Mouse (Mus musculus): Measurements from ENCODE around the gene Gpc6. TPM values are rescaled to one million over a fixed set of nuclear protein-coding genes. Genes with fewer than 3 reads are reported as not detected.

The Gpc6 gene
- total and polyA plus RNA-seq, 3 experiments: not detected

DNA sequence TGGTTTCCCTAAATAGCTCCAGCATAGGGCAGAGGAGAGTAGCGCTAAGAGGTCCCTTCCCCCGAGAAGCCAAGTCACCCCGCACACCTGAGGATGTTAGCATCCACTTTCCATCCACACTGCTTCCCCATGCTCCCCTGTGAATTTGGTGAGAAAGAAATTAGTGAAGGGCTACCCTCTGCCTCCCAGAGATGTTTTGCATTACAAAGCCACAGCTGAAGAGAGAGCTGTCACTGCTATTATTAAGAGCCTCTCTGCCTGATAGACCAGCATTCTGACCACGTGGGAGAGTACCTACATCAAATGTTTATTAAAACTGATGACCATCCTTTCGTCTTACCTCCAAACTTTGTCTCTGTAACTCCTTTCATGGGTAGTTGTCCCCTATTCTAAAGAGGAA, 981.2 kb downstream of the Gpc6 start:
- no peak overlapping the region for H3K27ac ChIP-seq (ENCODE audit: control insufficient read depth, low read depth, low read length)
- TF ChIP-seq USF1 (IDR thresholded peaks at IDR 0.05; ENCODE audit: low read depth, low read length): no peak
- DNase-seq (ENCODE audit: low read depth, low spot score): no peak
- no peak overlapping the region for H3K9ac ChIP-seq (ENCODE audit: control insufficient read depth, low read depth, low read length, poor library complexity, severe bottlenecking)
- no peaks in the 10 kb centered on the region for H3K36me3 ChIP-seq (ENCODE audit: control insufficient read depth in 1 of 2, insufficient read depth in 2 of 2, low read length in 2 of 2)
- no peak overlapping the region for H3K4me3 ChIP-seq (ENCODE audit: control insufficient read depth in 1 of 2, insufficient read depth in 1 of 2, low read depth in 2 of 2, low read length in 2 of 2)
- H3K9me3 ChIP-seq (replicated peaks; ENCODE audit: insufficient read depth, low read length): no peaks in the 10 kb centered on the region
- no peaks in the 10 kb centered on the region for H3K4me1 ChIP-seq (ENCODE audit: control insufficient read depth in 1 of 2, insufficient read depth in 2 of 2, low read length in 2 of 2)
- no peaks in the 10 kb centered on the region for H3K79me2 ChIP-seq (ENCODE audit: control insufficient read depth, insufficient read depth, low read length, poor library complexity)
- no peaks in the 10 kb centered on the region for H3K27me3 ChIP-seq (ENCODE audit: control insufficient read depth in 1 of 2, insufficient read depth in 2 of 2, low read length in 2 of 2)

DNA sequence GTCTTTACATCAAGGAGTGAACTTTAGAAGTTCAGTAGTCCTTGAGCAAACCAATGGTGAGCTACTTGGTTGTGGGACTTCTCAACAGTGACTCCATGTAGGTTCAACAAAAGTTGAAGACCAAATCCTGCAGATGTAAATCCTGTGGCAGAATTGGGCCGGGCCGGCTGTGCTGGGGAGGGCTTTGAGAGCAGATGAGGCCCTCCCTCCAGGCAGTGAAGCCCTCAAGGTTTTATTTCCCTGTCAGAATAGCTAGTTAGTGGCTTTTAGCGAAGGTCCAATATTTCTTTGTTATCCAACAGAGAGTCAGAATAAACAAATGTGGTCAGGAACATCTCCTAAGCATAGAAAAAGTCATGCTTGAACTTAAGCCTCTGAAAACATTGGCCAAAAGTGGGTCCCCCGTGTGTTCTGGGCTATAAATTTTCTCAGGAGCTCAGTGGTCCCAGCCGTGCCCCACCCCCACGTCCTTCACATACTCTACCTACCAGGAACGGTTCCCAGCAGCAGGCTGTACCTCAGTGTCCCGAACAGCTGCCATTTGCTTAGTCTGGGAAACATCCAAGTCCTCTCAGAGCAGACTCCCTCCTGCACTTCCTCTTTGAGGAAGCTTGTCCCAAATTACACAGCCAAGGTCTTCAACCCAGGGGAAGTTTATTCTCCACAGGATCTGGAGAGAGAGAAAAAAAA, 983.3 kb downstream of the Gpc6 start:
- Histone ChIP-seq H3K79me2 (ENCODE audit: control insufficient read depth, insufficient read depth, low read length, poor library complexity) (no peaks in the 10 kb centered on the region), H3K9ac (ENCODE audit: control insufficient read depth, low read depth, low read length, poor library complexity, severe bottlenecking) (no peak overlapping the region), H3K27ac (ENCODE audit: control insufficient read depth, low read depth, low read length) (no peak overlapping the region), H3K27me3 (ENCODE audit: control insufficient read depth in 1 of 2, insufficient read depth in 2 of 2, low read length in 2 of 2) (no peaks in the 10 kb centered on the region), H3K36me3 (ENCODE audit: control insufficient read depth in 1 of 2, insufficient read depth in 2 of 2, low read length in 2 of 2) (no peaks in the 10 kb centered on the region), H3K4me1 (ENCODE audit: control insufficient read depth in 1 of 2, insufficient read depth in 2 of 2, low read length in 2 of 2) (no peaks in the 10 kb centered on the region), H3K9me3 (replicated peaks; ENCODE audit: insufficient read depth, low read length) (no peaks in the 10 kb centered on the region), H3K4me3 (ENCODE audit: control insufficient read depth in 1 of 2, insufficient read depth in 1 of 2, low read depth in 2 of 2, low read length in 2 of 2) (no peak overlapping the region)
- DNase-seq (ENCODE audit: low read depth, low spot score): no peak
- TF ChIP-seq MAFK (IDR thresholded peaks at IDR 0.05; ENCODE audit: borderline replicate concordance, low read depth, low read length) (no peak), ZC3H11A (IDR thresholded peaks at IDR 0.05; ENCODE audit: low read depth, low read length) (no peak), POLR2AphosphoS2 (IDR thresholded peaks at IDR 0.05; ENCODE audit: low read length) (no peak), POLR2A (IDR thresholded peaks at IDR 0.05; ENCODE audit: control insufficient read depth in 1 of 2, insufficient read depth in 1 of 2, low read depth in 1 of 2, low read length in 2 of 2, poor library complexity in 1 of 2) (no peak), ZNF384 (IDR thresholded peaks at IDR 0.05; ENCODE audit: low read depth, low read length) (no peak), TBP (IDR thresholded peaks at IDR 0.05; ENCODE audit: low read depth, low read length) (no peak), POLR2AphosphoS5 (IDR thresholded peaks at IDR 0.05; ENCODE audit: borderline replicate concordance, low read depth, low read length) (no peak), USF1 (IDR thresholded peaks at IDR 0.05; ENCODE audit: low read depth, low read length) (no peak), RCOR1 (IDR thresholded peaks at IDR 0.05; ENCODE audit: low read depth, low read length) (no peak), MYC (IDR thresholded peaks at IDR 0.05; ENCODE audit: low read depth, low read length) (no peak), ZMIZ1 (IDR thresholded peaks at IDR 0.05; ENCODE audit: low read depth, low read length) (no peak), E2F4 (IDR thresholded peaks at IDR 0.05; ENCODE audit: borderline replicate concordance, low read depth, low read length) (no peak)

GRCm38 (mm10) chr14:117909046-117909445, 983.9 kb downstream of the Gpc6 start:
- Histone ChIP-seq H3K4me1 (ENCODE audit: control insufficient read depth in 1 of 2, insufficient read depth in 2 of 2, low read length in 2 of 2) (no peaks in the 10 kb centered on the region), H3K9ac (ENCODE audit: control insufficient read depth, low read depth, low read length, poor library complexity, severe bottlenecking) (no peak overlapping the region), H3K79me2 (ENCODE audit: control insufficient read depth, insufficient read depth, low read length, poor library complexity) (no peaks in the 10 kb centered on the region), H3K27ac (ENCODE audit: control insufficient read depth, low read depth, low read length) (no peak overlapping the region), H3K9me3 (replicated peaks; ENCODE audit: insufficient read depth, low read length) (no peaks in the 10 kb centered on the region), H3K36me3 (ENCODE audit: control insufficient read depth in 1 of 2, insufficient read depth in 2 of 2, low read length in 2 of 2) (no peaks in the 10 kb centered on the region), H3K4me3 (ENCODE audit: control insufficient read depth in 1 of 2, insufficient read depth in 1 of 2, low read depth in 2 of 2, low read length in 2 of 2) (no peak overlapping the region), H3K27me3 (ENCODE audit: control insufficient read depth in 1 of 2, insufficient read depth in 2 of 2, low read length in 2 of 2) (no peaks in the 10 kb centered on the region)
- DNase-seq (ENCODE audit: low read depth, low spot score): no peak
- no peak for TF ChIP-seq TCF12 (IDR thresholded peaks at IDR 0.05; ENCODE audit: low read depth, low read length)
- no peak for TF ChIP-seq ZNF384 (IDR thresholded peaks at IDR 0.05; ENCODE audit: low read depth, low read length)
- no peak for TF ChIP-seq MAFK (IDR thresholded peaks at IDR 0.05; ENCODE audit: borderline replicate concordance, low read depth, low read length)
